Mouse (Mus musculus) left cerebral cortex, adult 18-20 months (tissue): ENCODE data around the gene Fntb. TPM values are rescaled to one million over a fixed set of nuclear protein-coding genes. Genes with fewer than 3 reads are reported as not detected.

ENCODE experiments used
- DNase-seq, 2 experiments: peaks; one replicate each; pipeline ENCODE4 v3.0.0; 2021 to 2022; ENCODE audit warnings: low spot score in 2 of 2, mixed read lengths in 1 of 2
- total RNA-seq, 2 experiments: library from RNA; stranded (reverse); gene quantifications; 2 replicates each; pipeline ENCODE4 v1.2.3; 2021

Fntb gene
- total RNA-seq, 2 experiments from 2014 or later: 26.9 to 28.4 TPM

DNA sequence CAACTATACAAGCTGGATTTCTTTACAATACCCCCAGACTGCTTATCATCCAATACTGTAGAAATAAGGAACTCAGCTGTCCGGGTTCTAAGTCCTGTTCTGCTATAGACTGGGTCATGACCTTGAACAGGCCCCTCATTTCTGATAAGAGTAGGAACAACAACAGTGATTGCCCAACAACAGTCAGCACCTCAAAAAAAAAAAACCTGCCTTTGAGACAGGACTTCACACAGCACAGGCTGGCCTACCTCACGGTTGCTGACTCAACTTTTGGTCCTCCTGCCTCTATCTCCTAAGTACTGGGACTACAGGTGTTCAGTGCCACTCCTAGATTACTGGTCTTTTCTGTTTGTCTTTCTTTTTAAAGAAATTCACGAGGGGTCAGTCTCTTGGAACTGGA is 183.4 kb downstream of the Fntb start:
- DNase-seq: no peak

DNA sequence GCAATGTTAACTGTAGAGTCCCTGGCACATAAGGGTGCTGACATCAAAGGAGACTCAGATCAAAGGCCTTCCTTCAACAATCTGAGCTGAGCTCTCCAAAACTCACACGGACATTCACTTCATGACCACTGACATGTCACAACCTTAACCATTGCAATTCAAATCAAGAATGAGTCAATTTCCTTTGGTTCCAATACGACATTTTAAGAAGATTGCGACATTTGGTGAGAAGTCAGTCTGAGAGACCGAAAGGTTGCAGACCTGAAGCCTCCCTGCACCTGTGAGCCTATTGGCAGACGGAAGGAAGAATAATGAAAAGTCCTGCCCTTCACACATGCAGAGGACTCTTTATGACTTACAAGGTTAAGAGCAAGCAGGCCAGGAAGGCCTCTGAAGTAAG is 184.9 kb downstream of the Fntb start:
- DNase-seq: no peak

DNA sequence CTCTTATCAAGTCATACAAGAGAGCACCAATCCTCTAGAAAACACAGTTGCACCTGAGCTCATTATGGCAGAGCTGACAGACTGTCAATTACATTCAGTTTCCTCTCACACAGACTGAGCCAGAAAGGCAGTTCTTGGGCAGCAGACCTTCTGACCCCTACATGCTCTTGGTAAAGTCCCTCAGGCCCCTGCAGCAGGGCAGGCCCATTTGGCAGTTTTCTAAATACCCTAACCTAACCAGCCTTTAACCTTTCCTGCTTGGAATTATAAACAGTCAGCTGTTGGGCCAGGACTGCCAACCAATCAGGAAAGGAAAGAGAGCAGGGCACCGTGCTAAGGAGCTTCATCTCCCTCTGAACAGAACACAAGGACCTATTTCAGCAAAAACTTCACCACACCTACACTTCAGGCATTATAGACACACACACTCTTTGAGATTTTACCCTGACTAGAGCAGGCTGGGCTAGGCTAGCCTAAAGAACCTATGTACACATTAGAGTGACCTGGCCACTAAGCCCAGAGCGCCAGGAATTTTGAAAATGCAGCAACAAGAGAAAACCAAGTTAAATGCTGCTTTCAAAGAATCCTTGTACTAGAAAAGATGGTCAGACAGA is 188.5 kb downstream of the Fntb start:
- DNase-seq: no peak

DNA sequence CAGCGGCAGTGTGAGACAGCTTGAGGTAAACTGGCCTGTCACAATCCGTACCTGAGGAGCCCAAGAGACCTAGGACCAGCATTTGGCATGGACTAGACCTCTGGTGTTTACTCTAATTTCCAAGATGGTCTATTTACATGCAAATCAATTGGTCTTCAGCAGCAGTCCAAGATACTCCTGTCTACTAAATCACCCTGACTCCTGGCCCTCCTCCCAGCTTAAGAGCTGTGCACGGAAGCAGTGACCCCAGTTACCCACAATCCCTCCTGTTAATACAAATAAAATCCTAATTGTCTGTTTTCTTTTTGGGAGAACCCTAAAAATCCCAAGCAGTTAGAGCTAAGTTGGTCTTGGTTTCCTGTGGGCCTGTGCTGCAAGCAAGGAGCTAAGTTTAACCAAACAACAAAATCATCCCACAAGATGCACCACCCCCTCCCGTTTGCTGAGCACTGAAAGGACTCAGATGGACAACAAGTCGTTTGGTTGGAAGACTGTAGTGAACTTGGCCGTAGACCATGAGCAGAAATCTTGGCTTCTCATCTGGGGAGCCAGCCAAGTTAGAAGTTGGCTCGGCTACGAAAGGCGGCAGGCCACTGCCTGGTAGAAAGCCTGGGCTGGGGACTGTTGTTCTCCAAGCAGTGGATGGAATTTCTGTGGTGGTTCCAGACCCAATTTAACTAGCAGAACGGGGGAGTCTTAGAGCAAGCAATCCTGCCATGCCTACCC is 189.5 kb downstream of the Fntb start:
- DNase-seq: peak; percentile 56 to 79

DNA sequence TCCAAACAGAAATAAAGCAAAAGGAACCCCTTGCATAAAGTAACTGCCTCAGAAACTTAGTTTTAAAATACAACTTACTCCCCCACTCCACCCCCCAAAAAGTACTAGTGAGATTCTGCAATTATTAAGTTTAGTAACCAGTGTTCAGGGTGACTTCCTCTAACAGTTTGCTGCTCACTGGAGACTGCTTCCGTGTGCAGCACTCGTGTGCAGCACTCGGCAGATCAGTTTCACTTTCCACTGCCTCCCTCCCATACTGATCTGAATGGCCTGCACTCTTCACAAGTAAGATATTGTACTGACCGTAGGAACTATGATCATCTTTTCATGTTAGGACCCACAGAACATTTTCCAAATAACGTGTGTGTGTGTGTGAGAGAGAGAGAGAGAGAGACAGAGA is 192.3 kb downstream of the Fntb start:
- no peak for DNase-seq

DNA sequence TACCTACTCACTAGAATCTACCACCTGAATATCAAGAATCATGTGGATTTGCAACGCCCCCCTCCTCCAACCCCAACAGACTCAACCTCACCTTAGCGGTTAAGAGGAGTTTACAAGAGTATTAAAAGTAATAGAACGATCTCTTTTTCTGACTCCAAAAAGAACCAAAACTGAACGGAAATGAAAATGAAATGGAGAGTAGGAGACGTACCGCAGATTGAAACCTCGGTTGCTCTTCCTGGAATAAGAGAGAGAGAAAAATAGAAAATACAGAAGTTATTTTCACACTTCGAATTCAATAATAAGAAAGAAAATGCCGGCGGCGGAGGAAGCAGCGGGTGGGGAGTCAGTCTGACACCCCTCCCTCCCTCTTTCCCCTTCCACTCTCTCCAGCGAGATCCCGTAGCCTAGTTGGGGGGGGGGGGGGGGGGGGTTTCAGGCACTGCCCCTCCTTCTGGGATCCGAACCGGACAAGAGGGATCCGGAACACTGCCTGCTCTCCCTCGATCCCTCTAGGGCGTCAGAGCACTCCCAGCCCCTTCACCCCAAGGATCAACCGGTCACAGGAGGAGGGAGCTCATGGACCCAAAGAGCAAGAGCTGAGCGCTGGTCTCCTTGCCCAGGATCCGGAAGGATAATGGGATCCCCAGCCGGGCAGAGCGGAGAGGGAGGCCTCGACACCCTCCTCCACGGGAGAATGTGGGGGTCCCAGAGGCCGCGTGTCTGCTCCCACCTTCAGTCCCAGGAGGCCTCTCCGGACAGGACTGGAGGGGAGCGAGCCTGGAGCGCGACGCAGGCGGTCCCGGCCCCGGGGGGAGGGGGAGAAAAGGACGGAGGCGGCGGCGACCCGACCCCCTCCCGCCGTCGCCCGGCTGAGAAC is 195.9 kb downstream of the Fntb start:
- DNase-seq: no peak

DNA sequence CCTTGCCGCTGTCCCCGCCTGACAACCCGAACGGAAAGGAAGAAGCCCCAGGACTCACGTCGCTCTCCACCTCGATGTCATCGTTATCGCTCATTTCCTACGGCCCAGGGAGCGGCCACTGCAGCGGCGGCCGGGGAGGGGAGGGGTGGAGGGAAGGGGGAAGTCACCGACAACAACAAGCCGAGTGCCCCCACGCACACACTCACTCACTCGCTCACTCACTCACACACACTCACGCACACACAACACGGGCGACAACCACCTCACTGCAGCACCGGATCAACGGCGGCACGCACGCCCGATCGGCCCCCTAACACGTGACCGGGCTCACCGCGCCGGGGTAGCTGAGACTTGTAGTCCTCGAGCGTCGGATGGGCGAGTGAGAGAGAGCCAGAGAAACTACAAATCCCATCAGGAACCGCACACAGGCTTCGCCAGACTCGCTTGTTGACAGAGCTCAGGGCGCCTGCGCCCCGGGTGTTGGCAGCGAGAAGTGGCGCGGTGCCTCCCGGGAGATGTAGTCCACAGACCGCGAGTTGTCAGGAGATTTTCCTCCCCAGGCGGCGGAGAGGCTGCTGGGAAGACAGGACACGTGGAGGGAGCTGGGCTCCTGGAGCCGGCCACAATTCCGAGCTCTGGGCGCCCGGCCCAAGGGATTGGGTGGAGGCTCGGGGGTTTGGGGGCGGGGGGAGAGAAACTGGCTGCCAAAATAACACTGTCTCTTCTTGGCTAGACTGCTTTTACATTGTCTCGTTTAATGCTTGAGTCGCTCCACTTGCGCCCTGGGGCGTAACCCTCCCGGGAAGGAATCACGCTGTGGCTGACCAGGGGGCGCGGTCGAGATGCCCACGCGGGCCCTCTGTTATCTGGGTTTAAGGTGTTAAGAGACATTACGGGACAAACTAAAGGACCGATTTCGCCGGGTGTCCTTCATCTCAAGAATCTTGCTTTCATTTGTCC is 196.8 kb downstream of the Fntb start, which contains the start of gene Max:
TSS of gene Max (minus strand) at position 270 of the 960 bp plus-strand sequence.
- peak; percentile 98 to 99 for DNase-seq

DNA sequence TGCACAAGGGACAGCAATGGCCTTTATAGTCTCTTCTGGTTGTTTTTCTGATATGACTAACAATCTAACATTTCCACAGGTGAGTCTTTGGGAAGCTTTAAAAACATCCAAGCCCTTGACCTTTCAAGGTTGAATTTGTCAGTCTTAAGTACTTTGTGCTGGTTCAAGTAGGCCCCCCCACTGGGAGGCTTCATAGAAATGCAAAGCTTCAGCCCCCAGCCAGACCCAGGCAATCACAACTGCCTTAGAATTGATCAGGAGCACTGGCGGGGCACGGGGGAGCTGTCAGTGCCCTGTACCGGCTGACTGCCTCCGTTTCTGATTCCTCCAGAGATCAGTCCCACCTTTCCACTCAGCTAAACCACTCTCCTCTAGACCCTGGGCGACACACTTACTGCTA is 199.7 kb downstream of the Fntb start:
- DNase-seq: no peak

DNA sequence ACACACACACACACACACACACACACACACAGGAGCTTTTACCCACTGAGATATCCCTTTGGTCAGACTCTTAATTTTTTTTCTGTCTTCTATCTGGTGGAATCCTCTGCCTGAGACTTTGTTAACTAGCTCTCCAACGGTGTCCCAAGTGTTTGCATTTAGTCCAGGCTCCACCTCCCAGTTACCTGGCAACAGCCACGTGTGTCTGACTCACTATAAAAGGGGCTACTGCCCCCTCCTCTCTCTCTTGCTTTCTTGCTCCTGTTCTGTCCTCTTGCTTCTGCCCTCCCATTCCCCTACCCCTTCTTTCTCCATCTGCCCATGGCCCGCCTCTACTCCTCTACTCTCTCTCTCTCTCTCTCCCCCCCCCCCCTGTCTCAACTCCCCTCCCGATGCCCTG is 200.5 kb downstream of the Fntb start:
- DNase-seq: no peak

Other genes starting within 250 kb of the Fntb start
- gene Plekhg3, start 234.7 kb upstream of the Fntb start, total RNA-seq: 10 to 100 TPM; 12.6 to 14.5 TPM
- gene Sptb, start 55.0 kb upstream of the Fntb start, total RNA-seq: 100 to 1,000 TPM in 1 of 2 experiments, 10 to 100 TPM in 1; 93.9 to 100 TPM
- gene Churc1, start 51 bp upstream of the Fntb start, total RNA-seq: 10 to 100 TPM; 35.8 TPM
- under 1 TPM; 0.35 to 0.37 TPM for gene Gpx2, start 30.0 kb downstream of the Fntb start, total RNA-seq
- 100 to 1,000 TPM; 245 to 266 TPM for gene Rab15, start 57.3 kb downstream of the Fntb start, total RNA-seq
- gene Max, start 196.6 kb downstream of the Fntb start, total RNA-seq: 10 to 100 TPM; 78.0 to 79.7 TPM